Mouse (Mus musculus) naive thymus-derived CD4-positive, alpha-beta T cell, adult 2 months (primary cell): ENCODE results near the gene Scaf1.
A peak's percentile ranks its signal among the peaks of the same experiment; 100 is the strongest.

ENCODE experiments used
- DNase-seq: peaks from one replicate; pipeline ENCODE4 v3.0.0-alpha.2; 2011; ENCODE audit warnings: low read depth

Scaf1 gene

GRCm38 (mm10) chr7:45015957-45016612, at the start of gene Scaf1:
Gene Scaf1 (minus strand): TSS chr7:45016363.
- peak; percentile 99 for DNase-seq

GRCm38 (mm10) chr7:45062239-45062835, 46.2 kb upstream of the Scaf1 start, which contains the start of the genes Nosip and Prrg2:
Gene Nosip (plus strand): TSS chr7:45062429.
Gene Prrg2 (minus strand): TSS chr7:45062677.
- DNase-seq = peak; percentile 97

GRCm38 (mm10) chr7:45061532-45062075, 45.4 kb upstream of the Scaf1 start:
- no peak for DNase-seq

- no peak for DNase-seq
Observed at GRCm38 (mm10) chr7:45060632-45061122, 44.5 kb upstream of the Scaf1 start.

GRCm38 (mm10) chr7:45058607-45059571, 42.7 kb upstream of the Scaf1 start:
- no peak for DNase-seq

GRCm38 (mm10) chr7:45056972-45057348, 40.8 kb upstream of the Scaf1 start:
- no peak for DNase-seq

GRCm38 (mm10) chr7:45056329-45056971, 40.3 kb upstream of the Scaf1 start:
- DNase-seq = no peak

- peak; percentile 98 for DNase-seq
Observed at GRCm38 (mm10) chr7:45053931-45054510, 37.9 kb upstream of the Scaf1 start.

GRCm38 (mm10) chr7:45053117-45053930, 37.2 kb upstream of the Scaf1 start:
- peak; percentile 84 for DNase-seq

- no peak for DNase-seq
Observed at GRCm38 (mm10) chr7:45052862-45053116, 36.6 kb upstream of the Scaf1 start, which contains the start of gene Prr12. Gene Prr12 (minus strand): TSS chr7:45052881.

GRCm38 (mm10) chr7:45052181-45052861, 36.2 kb upstream of the Scaf1 start:
- peak; percentile 65 for DNase-seq

- no peak for DNase-seq
Observed at GRCm38 (mm10) chr7:45051601-45051974, 35.4 kb upstream of the Scaf1 start.

- DNase-seq = peak; percentile 49
Observed at GRCm38 (mm10) chr7:45050945-45051600, 34.9 kb upstream of the Scaf1 start.

GRCm38 (mm10) chr7:45048923-45049657, 32.9 kb upstream of the Scaf1 start:
- DNase-seq = no peak

GRCm38 (mm10) chr7:45048001-45048890, 32.1 kb upstream of the Scaf1 start:
- DNase-seq = no peak

GRCm38 (mm10) chr7:45047491-45047890, 31.3 kb upstream of the Scaf1 start:
- DNase-seq = no peak

GRCm38 (mm10) chr7:45046853-45047350, 30.7 kb upstream of the Scaf1 start:
- DNase-seq = no peak
